Mouse (Mus musculus) liver, embryonic 14.5 days (tissue): ENCODE data around the gene Rpl21. TPM values are rescaled to one million over a fixed set of nuclear protein-coding genes. Genes with fewer than 3 reads are reported as not detected.

Experiments used
- ATAC-seq: fragments of 200-750 bp; cut with Nextera tagmentation; 2 replicates; pipeline ENCODE4 v1.8.0; 2017; ENCODE audit warnings: moderate number of reproducible peaks, mild to moderate bottlenecking, moderate library complexity; ENCODE audit not compliant: insufficient read depth
- DNase-seq, 3 experiments: peaks; one replicate each; pipeline ENCODE4 v3.0.0-alpha.2; 2012 to 2013; ENCODE audit warnings: low read depth in 3 of 3, low spot score in 3 of 3
- H3K27ac ChIP-seq: fragments of 300-500 bp; sonication (generic); 2 replicates; pipeline ENCODE4 v1.5.1; 2014; ENCODE audit warnings: moderate library complexity, mild to moderate bottlenecking, control low read depth, inconsistent platforms
- H3K27me3 ChIP-seq: fragments of 300-500 bp; sonication (generic); 2 replicates; pipeline ENCODE4 v1.6.1; 2014; ENCODE audit warnings: mild to moderate bottlenecking, low read length, moderate library complexity; ENCODE audit not compliant: control insufficient read depth, insufficient read depth
- H3K36me3 ChIP-seq: fragments of 300-500 bp; sonication (generic); replicated peaks from 2 replicates; pipeline ENCODE4 v1.6.1; 2014; ENCODE audit warnings: low read depth; ENCODE audit not compliant: control insufficient read depth, insufficient read depth
- H3K4me1 ChIP-seq, 2 experiments: fragments of 200-500 bp in 1 of 2; fragments of 300-500 bp in 1 of 2; sonication (generic) in 1 of 2; replicated peaks; 2 replicates each; pipeline ENCODE4 v1.6.1; 2012 to 2014; ENCODE audit warnings: antibody characterized with exemption in 1 of 2, inconsistent platforms in 1 of 2, low read length in 1 of 2; ENCODE audit not compliant: control insufficient read depth in 2 of 2, insufficient read depth in 2 of 2
- H3K4me2 ChIP-seq: fragments of 300-500 bp; sonication (generic); 2 replicates; pipeline ENCODE4 v1.6.1; 2014; ENCODE audit warnings: low read depth, mild to moderate bottlenecking, control low read depth, moderate library complexity
- H3K4me3 ChIP-seq, 2 experiments: fragments of 200-500 bp in 1 of 2; fragments of 300-500 bp in 1 of 2; sonication (generic) in 1 of 2; 2 replicates each; pipeline ENCODE4 v1.5.1; 2012 to 2014; ENCODE audit warnings: low read depth in 2 of 2, low read length in 2 of 2, mild to moderate bottlenecking in 2 of 2, control low read depth in 1 of 2, inconsistent platforms in 1 of 2, moderate library complexity in 1 of 2; ENCODE audit not compliant: insufficient read depth in 1 of 2
- H3K9ac ChIP-seq: fragments of 300-500 bp; sonication (generic); replicated peaks from 2 replicates; pipeline ENCODE4 v1.6.1; 2014; ENCODE audit warnings: mild to moderate bottlenecking, control low read depth, moderate library complexity
- H3K9me3 ChIP-seq: fragments of 300-500 bp; sonication (generic); 2 replicates; pipeline ENCODE4 v1.6.1; 2016; ENCODE audit warnings: low read length, mixed read lengths; ENCODE audit not compliant: control insufficient read depth
- CTCF ChIP-seq: IDR thresholded peaks from 2 replicates; pipeline ENCODE4 v1.5.1; 2016; ENCODE audit warnings: antibody characterized with exemption, low read depth, control low read depth
- EP300 ChIP-seq: IDR thresholded peaks from 2 replicates; pipeline ENCODE4 v1.6.1; 2016; ENCODE audit warnings: antibody characterized with exemption, low read depth
- WGBS: fragments of 180-500 bp; shearing (Covaris S2); extraction: QIAGEN DNeasy Blood & Tissue Kit; methylation state at CpG from one replicate; pipeline ENCODE4 v1.1.7; 2014; ENCODE audit not compliant: insufficient replicate concordance; 5-methylcytosine and 5-hydroxymethylcytosine counted together
- polyA plus RNA-seq, 2 experiments: library from polyadenylated mRNA; depleted of rRNA in 1 of 2; stranded (reverse) in 1 of 2; unstranded in 1 of 2; fragments of >200 nt; fragmentation: Nextera tagmentation in 1 of 2; extraction: Ambion mirVana in 1 of 2; gene quantifications; 2 replicates each; pipeline versions ENCODE4 v1.2.1 to v1.2.3; 2012 to 2014

Rpl21 gene
- polyA plus RNA-seq, 2 experiments, result 236 to 467 TPM

- H3K4me1 ChIP-seq, result peaks cover 0 to 5% of the 10 kb centered on the region in 2 experiments; a peak in 1 of 4 replicates
- H3K27ac ChIP-seq, result no peak overlapping the region
- peaks cover 5% of the 10 kb centered on the region for H3K9me3 ChIP-seq
- H3K36me3 ChIP-seq, result no peaks in the 10 kb centered on the region
- H3K4me3 ChIP-seq, result no peak overlapping the region
- no peak for TF ChIP-seq EP300
- TF ChIP-seq CTCF, result no peak
- WGBS, result 57% methylated on average over 8 of the region's 8 CpGs
- no peak overlapping the region for H3K4me2 ChIP-seq
- H3K9ac ChIP-seq, result no peak overlapping the region
- DNase-seq (no peak), ATAC-seq (no peak)
- H3K27me3 ChIP-seq, result no peaks in the 10 kb centered on the region
Observed at GRCm38 (mm10) chr5:146857620-146858019, 24.9 kb downstream of the Rpl21 start.

- Histone ChIP-seq H3K27me3 (no peaks in the 10 kb centered on the region), H3K27ac (no peak overlapping the region), H3K4me3 (no peak overlapping the region), H3K9me3 (peaks cover 5% of the 10 kb centered on the region), H3K9ac (no peak overlapping the region), H3K36me3 (no peaks in the 10 kb centered on the region), H3K4me1 (peaks cover 0 to 5% of the 10 kb centered on the region in 2 experiments; a peak in 1 of 4 replicates), H3K4me2 (no peak overlapping the region)
- WGBS, result 89% methylated on average over 9 of the region's 9 CpGs
- DNase-seq (no peak), ATAC-seq (no peak)
- TF ChIP-seq EP300 (no peak), CTCF (no peak)
Observed at GRCm38 (mm10) chr5:146858772-146859171, 26.1 kb downstream of the Rpl21 start.

GRCm38 (mm10) chr5:146859246-146859645 is 26.6 kb downstream of the Rpl21 start:
- no peak for TF ChIP-seq CTCF
- TF ChIP-seq EP300, result no peak
- 72% methylated on average over 8 of the region's 8 CpGs for WGBS
- H3K9ac ChIP-seq, result no peak overlapping the region
- no peaks in the 10 kb centered on the region for H3K36me3 ChIP-seq
- no peak overlapping the region for H3K4me2 ChIP-seq
- H3K27ac ChIP-seq, result no peak overlapping the region
- ATAC-seq (no peak), DNase-seq (no peak)
- H3K4me3 ChIP-seq, result no peak overlapping the region
- no peaks in the 10 kb centered on the region for H3K27me3 ChIP-seq
- H3K4me1 ChIP-seq, result peaks cover 0 to 5% of the 10 kb centered on the region in 2 experiments; a peak in 1 of 4 replicates
- peaks cover 5% of the 10 kb centered on the region for H3K9me3 ChIP-seq

- Histone ChIP-seq H3K36me3 (no peaks in the 10 kb centered on the region), H3K9me3 (peaks cover 5% of the 10 kb centered on the region), H3K4me1 (peaks cover 0 to 7% of the 10 kb centered on the region in 2 experiments; a peak in 3 of 4 replicates), H3K27me3 (no peaks in the 10 kb centered on the region), H3K4me3 (no peak overlapping the region), H3K27ac (no peak overlapping the region), H3K4me2 (no peak overlapping the region), H3K9ac (no peak overlapping the region)
- DNase-seq, result no peak
- WGBS, result 51% methylated on average over 18 of the region's 18 CpGs
- TF ChIP-seq EP300 (no peak), CTCF (no peak)
- no peak for ATAC-seq
Observed at GRCm38 (mm10) chr5:146860222-146860998, 27.7 kb downstream of the Rpl21 start.

- Histone ChIP-seq H3K4me3 (no peak overlapping the region), H3K27me3 (no peaks in the 10 kb centered on the region), H3K9ac (no peak overlapping the region), H3K27ac (no peak overlapping the region), H3K4me1 (peaks cover 11 to 18% of the 10 kb centered on the region in 2 experiments), H3K9me3 (no peaks in the 10 kb centered on the region), H3K36me3 (no peaks in the 10 kb centered on the region), H3K4me2 (no peak overlapping the region)
- ATAC-seq, result no peak
- DNase-seq, result no peak
- TF ChIP-seq EP300 (no peak), CTCF (no peak)
- 56% methylated on average over 7 of the region's 7 CpGs for WGBS
Observed at GRCm38 (mm10) chr5:146861588-146861987, 28.9 kb downstream of the Rpl21 start.
